Mouse (Mus musculus): ENCODE data around the gene Myh3.

DNA sequence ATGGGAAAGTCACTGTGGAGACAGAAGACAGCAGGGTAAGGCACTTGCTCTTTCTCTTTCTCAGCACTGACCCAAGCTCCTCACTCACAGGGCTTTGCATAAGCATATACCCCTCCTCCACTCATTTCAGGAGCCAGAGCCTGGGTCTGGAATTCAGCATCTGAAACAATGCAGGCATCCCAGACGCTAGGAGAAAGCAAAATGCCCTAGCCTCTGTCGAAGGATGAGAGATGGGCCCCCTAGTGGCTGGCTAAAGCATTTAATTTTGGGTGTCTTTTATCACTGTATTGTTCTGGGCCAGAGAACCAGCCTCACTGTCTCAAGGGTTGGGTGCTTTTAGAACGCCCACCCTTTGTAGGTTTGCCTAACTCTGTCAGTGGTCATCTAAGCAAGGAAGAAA lies 2.1 kb downstream of the Myh3 start:
- TF ChIP-seq CTCF (IDR thresholded peaks at IDR 0.05; ENCODE audit: control insufficient read depth, insufficient read depth, insufficient read length) (no peak), USF1 (IDR thresholded peaks at IDR 0.05; ENCODE audit: low read depth) (no peak), MYOD1 (IDR thresholded peaks at IDR 0.05; ENCODE audit: control insufficient read depth, insufficient read length, low read depth) (no peak), MYOG (IDR thresholded peaks at IDR 0.05; ENCODE audit: control insufficient read depth, extremely low read depth, insufficient read length) (no peak)

Data from C2C12 (cell line).